In genomic region chr8:125066913-125067595, GRCm38 (mm10) we compare ENCODE assay signal across 7 mouse cellular contexts. TPM values are rescaled to one million over a fixed set of nuclear protein-coding genes. Genes with fewer than 3 reads are reported as not detected.
DNase-seq lines count a peak whose midpoint lies in the region; ATAC-seq and TF ChIP-seq lines count a peak whose summit lies in the region.

No protein-coding gene starts in this region.

- peak; percentile 59 for ATAC-seq in intestine, embryonic 15.5 days

- intact Hi-C loops in gastrocnemius, postnatal 36 days (cut with DNase I) = loop anchor here (5.0 kb wide), 3 partner anchors 60 to 800 kb away; no protein-coding TSS in a partner anchor
- intact Hi-C loops in left cerebral cortex, postnatal 14 days (cut with DNase I) = loop anchor here (10.0 kb wide), 1 partner anchor 798 kb away; no protein-coding TSS in a partner anchor

- no peak overlapping the region for H3K4me3 ChIP-seq in cortical plate, adult 2 months (ENCODE audit: insufficient read depth, low read length)
- H3K4me3 ChIP-seq in intestine, embryonic 15.5 days (replicated peaks) = no peak overlapping the region
- H3K4me3 ChIP-seq in megakaryocyte, embryonic 14.5 days (replicated peaks) = peak overlapping the region; percentile 81

- TF ChIP-seq POLR2A in cortical plate, adult 2 months (IDR thresholded peaks at IDR 0.05; ENCODE audit: extremely low read depth, insufficient read depth, low read length) = no peak

- 36% methylated on average over 12 of the region's 12 CpGs for WGBS in intestine, embryonic 15.5 days

- peak; percentile 53 for DNase-seq in adrenal gland, adult 8-10 months
- peak; percentile 53 to 68 for DNase-seq in gastrocnemius, postnatal 36 days
- peak; percentile 70 to 81 for DNase-seq in left cerebral cortex, postnatal 14 days (ENCODE audit: low spot score in 2 of 2)
- DNase-seq in right cerebral cortex, postnatal 36 days (ENCODE audit: low spot score in 2 of 2) = peak; percentile 61 to 75

- no peak overlapping the region for H3K9ac ChIP-seq in intestine, embryonic 15.5 days

- peaks cover 1% of the 10 kb centered on the region for H3K4me1 ChIP-seq in cortical plate, adult 2 months (ENCODE audit: control insufficient read depth, insufficient read depth, low read length)
- H3K4me1 ChIP-seq in intestine, embryonic 15.5 days (replicated peaks) = no peaks in the 10 kb centered on the region
- H3K4me1 ChIP-seq in megakaryocyte, embryonic 14.5 days = peaks cover 26% of the 10 kb centered on the region

- TF ChIP-seq CTCF in cortical plate, adult 2 months (IDR thresholded peaks at IDR 0.05; ENCODE audit: extremely low read depth, insufficient read depth, low read length) = peak; percentile 75

- H3K27ac ChIP-seq in cortical plate, adult 2 months (ENCODE audit: insufficient read depth, low read length) = peak overlapping the region; percentile 89
- peak overlapping the region; percentile 52 for H3K27ac ChIP-seq in intestine, embryonic 15.5 days

- peak overlapping the region; percentile 15; the same call in 1 of the 2 replicates for H3K4me2 ChIP-seq in intestine, embryonic 15.5 days (replicated peaks)

- H3K27me3 ChIP-seq in intestine, embryonic 15.5 days (replicated peaks) = no peaks in the 10 kb centered on the region
- peaks cover 13% of the 10 kb centered on the region for H3K27me3 ChIP-seq in megakaryocyte, embryonic 14.5 days (replicated peaks)

- no peaks in the 10 kb centered on the region for H3K9me3 ChIP-seq in intestine, embryonic 15.5 days
- no peaks in the 10 kb centered on the region for H3K9me3 ChIP-seq in megakaryocyte, embryonic 14.5 days

- H3K36me3 ChIP-seq in intestine, embryonic 15.5 days = no peaks in the 10 kb centered on the region
- H3K36me3 ChIP-seq in megakaryocyte, embryonic 14.5 days (replicated peaks; ENCODE audit: low read length) = no peaks in the 10 kb centered on the region

RNA-seq across cellular contexts. Expression of gene Disc1, which starts 13.1 kb away (rescaled TPM):
- total RNA-seq in adrenal gland, adult 8-10 months (2022) = 1 to 10 TPM; 1.2 to 4.2 (median 2.2) TPM
- 0.65 and 1.0 TPM in 2 replicates for polyA plus RNA-seq in cortical plate, adult 2 months (2012; rRNA removed)
- under 1 TPM; 0.82 to 0.99 TPM for total RNA-seq in gastrocnemius, postnatal 36 days (2021)
- 1.6 and 1.9 TPM in 2 replicates for polyA plus RNA-seq in intestine, embryonic 15.5 days (2015; fragmentation: Nextera tagmentation; extraction: Ambion mirVana)
- 1 to 10 TPM; 1.9 to 4.0 TPM for total RNA-seq in left cerebral cortex, postnatal 14 days (2021)
- 0.19 TPM in 1 of 2 replicates, not detected in the other for polyA plus RNA-seq in megakaryocyte, embryonic 14.5 days (2012; ENCODE audit: insufficient read depth, low replicate concordance)

RNA-seq across cellular contexts. Expression of gene Tsnax, which starts 54.3 kb away (rescaled TPM):
- 10 to 100 TPM; 87.8 to 97.5 (median 95.5) TPM for total RNA-seq in adrenal gland, adult 8-10 months (2022)
- 220 and 231 TPM in 2 replicates for polyA plus RNA-seq in cortical plate, adult 2 months (2012; rRNA removed)
- total RNA-seq in gastrocnemius, postnatal 36 days (2021) = 10 to 100 TPM; 62.3 to 68.5 TPM
- 99.3 and 104 TPM in 2 replicates for polyA plus RNA-seq in intestine, embryonic 15.5 days (2015; fragmentation: Nextera tagmentation; extraction: Ambion mirVana)
- total RNA-seq in left cerebral cortex, postnatal 14 days (2021) = 100 to 1,000 TPM; 102 to 108 TPM
- polyA plus RNA-seq in megakaryocyte, embryonic 14.5 days (2012; ENCODE audit: insufficient read depth, low replicate concordance) = 6.0 and 15.0 TPM in 2 replicates
